Mouse (Mus musculus) common myeloid progenitor, adult 5-6 weeks (primary cell): ENCODE results near the gene Zscan2. TPM values are rescaled to one million over a fixed set of nuclear protein-coding genes. Genes with fewer than 3 reads are reported as not detected.

Source experiments
- ATAC-seq: replicated peaks from 2 replicates; pipeline ENCODE4 v1.8.0; 2016; ENCODE audit warnings: low read depth, mild to moderate bottlenecking, moderate TSS enrichment, inconsistent platforms; ENCODE audit not compliant: poor library complexity, severe bottlenecking
- total RNA-seq: library from RNA; stranded (forward); fragments of 200-1000, 187-1606 nt; gene quantifications from 2 replicates; pipeline ENCODE4 v1.2.3, GENCODE M21; 2017

Zscan2 gene
- total RNA-seq, 1 experiment from 2014 or later = 14.2 TPM

DNA sequence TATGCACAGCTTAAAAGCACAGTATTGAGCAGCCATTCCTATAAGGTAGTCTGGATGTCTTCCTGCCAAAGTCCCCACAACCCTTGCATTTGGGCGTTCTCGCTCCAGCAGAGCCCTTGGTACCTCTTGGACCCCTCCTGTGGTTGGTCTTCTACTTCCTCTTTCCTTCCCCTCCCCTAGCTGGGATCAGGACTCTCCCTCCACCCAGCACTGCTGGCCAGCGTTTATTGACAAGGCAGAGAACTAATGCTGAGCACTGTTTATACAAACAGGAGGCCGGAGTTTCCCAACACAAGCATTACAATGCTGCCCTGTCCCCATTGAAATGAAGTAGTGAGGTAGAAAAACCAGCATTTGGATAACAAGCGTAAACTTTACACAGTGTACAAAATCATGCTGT, 12.3 kb downstream of the Zscan2 start:
- ATAC-seq = peak; percentile 83

DNA sequence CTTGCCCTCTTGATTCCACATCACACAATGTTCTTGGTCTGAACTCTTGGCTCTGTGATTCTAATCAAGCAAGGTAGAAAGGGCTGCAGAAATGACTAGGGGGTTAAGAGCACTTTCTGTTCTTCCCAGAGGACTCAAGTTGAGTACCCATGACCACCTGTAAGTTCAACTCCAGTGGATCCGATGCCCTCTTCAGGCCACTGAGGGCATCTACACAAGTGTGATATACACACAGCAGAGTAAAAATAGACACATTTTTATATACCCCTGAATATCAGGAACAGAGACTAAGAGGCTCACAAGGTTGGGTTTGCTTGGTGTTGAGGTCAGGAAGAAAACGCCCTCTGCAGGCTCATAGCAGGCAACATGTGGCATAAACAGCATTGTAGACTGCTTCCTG, 12.9 kb downstream of the Zscan2 start:
- ATAC-seq = no peak

DNA sequence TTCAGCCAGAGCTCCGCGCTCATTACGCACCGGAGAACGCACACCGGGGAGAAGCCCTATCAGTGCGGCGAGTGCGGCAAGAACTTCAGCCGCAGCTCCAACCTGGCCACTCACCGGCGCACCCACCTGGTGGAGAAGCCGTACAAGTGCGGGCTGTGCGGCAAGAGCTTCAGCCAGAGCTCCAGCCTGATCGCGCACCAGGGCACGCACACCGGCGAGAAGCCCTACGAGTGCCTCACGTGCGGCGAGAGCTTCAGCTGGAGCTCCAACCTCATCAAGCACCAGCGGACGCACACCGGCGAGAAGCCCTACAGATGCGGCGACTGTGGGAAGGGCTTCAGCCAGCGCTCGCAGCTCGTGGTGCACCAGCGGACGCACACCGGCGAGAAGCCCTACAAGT, 15.0 kb downstream of the Zscan2 start:
- no peak for ATAC-seq

DNA sequence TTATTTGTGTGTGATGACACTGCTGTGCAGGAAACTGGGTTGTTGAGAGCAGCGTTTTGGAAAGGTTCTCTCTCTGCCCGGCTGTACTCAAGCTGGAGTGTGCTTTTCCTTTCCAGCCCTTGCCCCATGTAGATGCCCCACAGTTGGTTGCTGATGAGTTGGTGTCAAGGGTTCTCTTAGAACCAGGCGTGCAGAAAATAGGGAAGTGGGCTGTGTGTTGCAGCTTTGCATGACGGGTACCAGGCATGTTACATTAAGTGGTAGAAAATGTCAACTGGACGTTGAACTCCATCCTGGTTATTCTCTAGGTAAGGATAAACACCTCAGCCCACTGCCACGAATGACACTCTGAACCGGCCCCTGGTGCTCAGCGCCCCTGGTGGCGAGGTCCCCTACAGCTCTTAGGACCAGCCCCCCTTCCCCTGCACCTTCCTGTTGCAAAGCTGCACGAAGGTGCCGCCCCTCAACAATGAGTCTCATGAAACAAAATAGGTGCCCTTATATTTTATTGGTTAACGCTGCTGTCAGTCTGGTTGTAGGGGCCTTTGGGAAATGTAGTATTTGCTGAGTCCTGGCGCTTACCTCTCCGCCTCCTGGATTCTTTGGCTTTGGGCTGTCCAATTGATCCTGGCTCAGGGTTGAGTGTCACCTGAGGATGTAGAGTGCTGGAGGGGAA, 22.2 kb downstream of the Zscan2 start:
- peak; percentile 97 for ATAC-seq

DNA sequence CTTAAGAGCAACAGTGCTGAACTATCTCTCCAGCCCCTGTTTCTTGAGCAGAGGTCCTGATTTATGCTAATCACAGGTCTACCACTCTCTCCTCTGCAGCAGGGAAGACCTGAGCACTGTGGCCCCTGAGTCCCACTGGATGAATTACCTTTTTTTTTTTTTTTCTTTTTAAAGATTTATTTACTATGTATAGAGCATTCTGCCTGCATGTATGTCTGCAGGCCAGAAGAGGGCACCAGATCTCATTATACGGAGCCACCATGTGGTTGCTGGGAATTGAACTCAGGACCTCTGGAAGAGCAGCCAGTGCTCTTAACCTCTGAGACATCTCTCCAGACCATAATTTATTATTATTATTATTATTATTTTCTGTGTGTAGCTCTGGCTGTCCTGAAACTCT, 24.9 kb downstream of the Zscan2 start:
- ATAC-seq = no peak

DNA sequence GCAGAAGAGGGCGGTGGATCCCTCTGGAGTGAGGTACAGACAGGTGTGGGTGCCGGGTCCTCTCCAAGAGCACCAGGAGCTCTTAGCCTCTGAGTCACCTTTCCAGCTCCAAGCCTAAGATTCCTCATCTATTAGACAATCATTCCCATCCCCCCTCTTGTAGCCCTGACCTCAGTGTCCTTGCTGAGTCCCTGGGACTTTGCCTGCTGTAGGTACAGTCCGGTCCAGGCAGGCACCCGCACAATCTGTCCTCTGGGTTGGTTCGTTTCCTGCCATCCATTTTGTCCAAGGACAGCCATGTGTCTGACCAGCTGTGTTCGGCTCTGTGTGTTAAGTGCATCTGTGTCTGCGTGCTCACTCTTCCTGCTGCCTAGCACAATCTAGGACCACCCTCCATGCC, 27.9 kb downstream of the Zscan2 start:
- ATAC-seq = no peak

DNA sequence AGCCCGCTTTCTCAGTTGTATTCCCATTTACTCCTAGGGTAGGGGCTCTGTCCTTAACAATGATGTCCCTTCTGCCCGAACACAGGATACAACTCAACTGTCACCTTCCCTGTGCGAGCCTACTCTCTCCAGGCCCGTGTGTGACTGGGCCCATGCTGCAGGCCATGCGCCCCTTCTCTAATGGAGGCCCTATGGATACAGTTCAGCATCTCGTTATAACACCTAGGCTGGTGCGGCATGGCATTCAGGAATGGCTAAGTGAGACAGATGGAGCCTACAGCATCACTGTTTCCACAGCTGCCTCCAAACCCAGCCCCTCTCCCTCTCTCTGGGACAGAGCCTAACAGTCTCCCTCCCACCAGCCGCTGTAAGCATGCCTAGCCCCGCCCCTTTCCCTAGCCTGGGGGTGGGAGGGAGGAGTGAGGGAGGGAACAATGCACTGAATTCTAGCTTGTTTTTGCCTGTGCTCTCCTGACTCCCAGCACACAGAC, 28.3 kb downstream of the Zscan2 start:
- peak; percentile 64 for ATAC-seq

DNA sequence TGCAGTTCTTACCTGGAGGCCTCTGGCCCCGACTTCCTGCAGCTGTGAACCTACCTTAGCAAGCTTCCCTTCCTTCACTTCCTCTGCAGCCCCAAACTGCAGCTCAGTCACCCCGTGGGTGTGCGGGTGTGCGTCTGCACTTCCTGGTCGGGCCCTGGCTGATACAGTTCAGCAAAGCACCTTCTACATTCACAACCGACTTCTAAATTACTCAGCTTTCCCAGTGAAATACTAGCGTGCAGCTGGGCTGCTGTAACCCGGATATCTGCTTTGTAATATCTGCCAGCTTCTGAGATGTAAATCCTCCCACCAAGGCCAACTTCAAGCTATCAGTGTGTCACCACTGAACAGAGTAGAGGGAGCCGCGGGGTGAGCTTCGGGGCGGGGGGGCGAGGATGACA, 29.1 kb downstream of the Zscan2 start:
- ATAC-seq = peak; percentile 46

DNA sequence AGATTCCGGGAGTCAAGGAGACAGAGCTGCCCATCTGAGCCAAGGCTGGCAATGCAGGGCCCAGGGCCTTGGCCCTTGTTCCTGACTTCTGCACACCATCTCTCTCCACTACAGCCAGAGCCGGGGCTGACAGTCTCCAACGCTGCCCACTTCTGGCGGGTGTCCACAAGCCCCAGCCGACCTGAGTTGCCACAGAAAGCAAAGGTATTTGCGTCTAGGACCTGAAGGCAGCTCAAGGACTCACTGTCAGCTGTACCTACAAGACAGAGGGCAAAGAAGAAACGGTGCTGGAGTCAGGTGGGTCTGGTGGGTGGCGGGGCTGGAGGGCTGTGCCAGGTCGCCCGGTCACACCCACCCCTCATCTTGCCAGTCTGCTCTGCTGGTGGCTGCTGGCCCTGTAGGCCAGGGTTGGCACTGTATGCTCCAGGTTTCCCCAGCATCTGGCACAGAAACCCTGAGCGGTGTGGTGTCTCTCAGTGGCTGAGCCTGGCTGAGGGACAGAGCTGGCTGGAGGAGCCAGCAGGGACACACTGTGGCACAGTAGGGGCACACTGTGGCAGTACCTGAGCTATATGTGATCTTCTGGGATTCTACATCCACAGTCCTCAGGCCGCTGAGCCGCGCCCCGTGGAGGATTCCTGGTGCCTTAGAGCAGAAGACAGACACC, 32.5 kb downstream of the Zscan2 start:
- ATAC-seq = no peak

DNA sequence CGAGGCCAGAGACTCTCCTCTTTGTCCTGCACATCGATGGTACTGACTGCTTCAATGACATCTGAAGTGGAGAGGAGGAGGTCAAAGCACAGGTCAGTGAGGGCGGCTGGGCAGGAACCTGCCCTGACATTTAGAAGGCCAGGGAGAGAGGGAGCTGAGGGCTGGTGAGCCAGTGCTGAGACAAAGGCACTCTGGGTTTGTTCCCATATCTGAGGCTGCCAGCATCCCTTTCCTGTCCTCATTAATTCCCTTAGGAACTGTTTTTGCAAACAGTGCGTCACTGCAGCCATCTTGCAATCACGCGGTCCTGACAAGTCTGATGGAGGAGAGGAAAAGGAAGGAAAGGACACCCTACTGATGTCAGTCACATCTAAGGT, 33.0 kb downstream of the Zscan2 start:
- no peak for ATAC-seq

DNA sequence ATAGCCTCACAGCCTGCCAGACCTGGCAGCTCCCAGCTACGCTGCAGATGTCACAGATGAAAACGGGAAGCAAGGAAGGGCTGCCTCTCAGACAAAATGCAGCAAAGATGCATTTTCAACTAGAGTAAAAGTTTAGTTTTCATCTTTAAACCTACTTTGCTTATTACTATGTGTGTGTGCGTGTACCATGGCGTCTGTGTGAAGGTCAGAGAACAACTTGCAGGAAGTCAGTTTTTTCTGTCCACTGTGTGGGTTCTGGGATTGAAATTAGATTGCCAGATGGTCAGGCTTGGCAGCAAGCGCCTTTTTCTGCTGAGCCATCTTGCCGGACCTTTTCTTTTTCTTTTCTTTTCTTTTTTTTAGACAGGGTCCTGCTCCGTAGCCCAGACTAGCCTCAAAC, 33.5 kb downstream of the Zscan2 start:
- no peak for ATAC-seq

DNA sequence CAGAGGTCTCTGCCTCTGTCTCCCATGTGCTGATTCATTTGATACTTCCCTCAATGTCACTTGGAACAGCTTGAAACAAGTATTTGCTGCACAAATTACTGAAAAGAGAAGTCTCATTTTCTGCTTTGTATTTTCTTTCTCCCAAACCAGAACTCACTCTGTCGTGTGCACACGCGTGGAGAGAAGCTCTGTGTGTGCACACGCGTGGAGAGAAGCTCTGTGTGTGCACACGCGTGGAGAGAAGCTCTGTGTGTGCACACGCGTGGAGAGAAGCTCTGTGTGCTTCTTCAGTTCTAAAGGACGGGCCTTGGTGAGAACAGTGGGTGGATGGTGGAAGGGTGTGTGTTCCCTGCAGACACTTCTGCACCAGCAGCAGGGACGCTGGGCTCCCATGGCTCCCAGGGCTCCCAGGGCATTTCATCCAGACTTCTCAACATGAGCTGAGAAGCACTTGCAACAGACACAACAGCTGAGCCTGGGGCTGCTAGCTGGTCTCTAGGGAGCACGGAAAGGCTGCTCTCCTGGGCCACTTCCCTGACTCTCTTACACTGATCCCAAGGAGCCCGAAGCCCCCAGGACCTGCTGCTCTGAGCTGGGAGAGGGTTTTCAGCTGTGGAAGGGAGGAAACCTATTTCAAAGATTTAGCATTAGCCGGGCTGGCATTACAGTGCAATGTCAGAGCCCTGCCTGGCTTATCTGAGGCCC, 34.2 kb downstream of the Zscan2 start:
- no peak for ATAC-seq

DNA sequence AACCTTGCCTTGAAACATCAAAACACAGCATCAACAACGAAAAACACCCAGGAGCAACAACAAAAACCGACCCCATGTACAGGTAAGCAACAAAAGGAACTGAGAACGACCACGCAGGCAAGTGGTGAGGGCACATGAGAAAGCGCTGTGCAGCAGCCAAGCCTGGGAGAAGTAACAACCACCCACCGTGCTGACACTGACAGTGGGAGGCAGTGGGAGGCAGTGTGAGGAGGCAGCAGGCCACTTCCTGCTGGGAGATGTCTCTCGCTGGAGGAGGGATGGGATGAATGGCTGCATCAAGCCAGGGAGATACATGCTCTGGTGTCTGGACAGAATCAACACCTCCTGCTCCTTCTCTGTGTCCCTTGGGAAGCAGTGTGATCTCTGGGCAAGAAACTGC, 36.4 kb downstream of the Zscan2 start:
- ATAC-seq = no peak

DNA sequence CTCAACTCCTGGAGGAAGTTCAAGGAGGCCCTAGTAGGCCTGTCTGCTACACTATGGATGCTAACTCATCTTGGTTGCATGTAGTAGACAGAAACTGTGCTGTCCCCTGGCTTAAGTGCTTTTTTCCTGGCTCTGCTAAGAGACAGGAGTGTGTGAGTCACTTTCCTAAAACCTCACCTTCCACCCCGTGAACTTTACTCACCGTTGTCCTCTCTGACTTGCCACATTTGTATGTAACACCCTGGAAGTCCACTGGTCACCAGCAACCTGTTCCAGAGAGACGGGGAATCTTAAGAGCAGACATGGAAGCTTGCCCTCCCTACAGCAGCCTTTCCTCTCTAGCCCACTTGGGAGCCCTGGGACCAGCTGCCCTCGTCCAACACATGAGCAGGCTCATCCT, 37.0 kb downstream of the Zscan2 start:
- no peak for ATAC-seq

DNA sequence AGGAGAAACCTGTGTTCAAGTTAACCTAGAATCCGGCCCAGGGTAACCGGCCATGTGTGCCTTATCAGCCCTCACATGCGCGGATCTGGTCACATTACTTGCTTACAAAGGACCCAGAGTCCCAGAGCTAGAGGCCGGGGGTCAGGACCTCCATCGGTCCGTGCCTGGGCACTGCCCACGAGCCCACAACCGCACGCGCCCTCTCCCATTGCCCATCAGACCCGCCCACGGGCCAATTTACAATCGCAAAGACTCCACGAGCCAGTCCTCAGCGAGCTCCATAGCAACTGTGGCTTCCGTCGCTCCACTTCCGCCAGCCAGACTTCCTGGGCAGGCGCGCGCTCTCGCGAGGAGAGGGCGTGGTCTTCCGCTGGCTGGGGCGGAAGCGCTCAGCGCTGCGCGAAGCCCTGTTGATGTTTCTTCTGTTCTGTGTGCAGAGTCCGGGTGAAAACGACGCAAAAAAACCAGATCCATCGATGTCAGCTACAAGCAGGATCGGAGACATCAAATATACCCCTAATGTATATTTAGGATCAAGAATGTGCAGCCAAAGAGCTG, 40.3 kb downstream of the Zscan2 start, which contains the start of gene Wdr73:
Gene Wdr73, minus strand, starts transcription at position 326 of the 558 bp plus-strand sequence.
- peak; percentile 96 for ATAC-seq

DNA sequence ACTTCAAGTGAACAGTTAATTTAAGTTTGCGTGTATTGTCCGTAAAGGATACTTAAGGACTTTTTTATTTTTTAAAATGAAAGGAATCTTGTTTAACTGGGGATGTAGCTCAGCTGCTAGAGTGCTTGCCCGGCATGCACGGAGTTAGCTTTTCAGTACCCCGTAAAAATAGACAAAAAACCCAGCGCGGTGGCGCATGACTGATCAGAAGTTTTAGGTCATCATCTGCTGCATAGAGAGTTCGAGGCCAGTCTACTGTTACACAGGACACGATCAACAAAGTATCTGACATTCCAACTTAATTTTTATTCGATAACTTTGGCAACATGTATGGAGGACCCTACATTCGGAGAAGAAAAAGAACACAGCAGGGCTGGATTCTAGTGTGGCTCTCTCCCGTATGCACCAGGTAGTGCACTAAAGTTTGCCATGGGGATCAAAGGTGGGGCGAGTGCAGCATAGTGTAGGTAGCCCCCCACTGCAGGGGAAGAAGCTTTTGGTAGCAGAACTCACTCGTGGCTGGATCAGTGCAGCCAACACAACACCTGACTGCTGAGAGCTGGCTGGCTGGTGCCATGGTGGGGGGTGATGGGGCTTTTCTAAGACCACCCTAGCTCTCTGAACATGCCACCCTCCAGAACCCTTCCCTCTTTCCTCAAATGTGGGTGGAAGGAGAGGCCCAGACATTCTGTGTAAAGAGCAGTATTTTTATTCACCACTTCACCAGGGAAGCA, 41.0 kb downstream of the Zscan2 start:
- no peak for ATAC-seq

DNA sequence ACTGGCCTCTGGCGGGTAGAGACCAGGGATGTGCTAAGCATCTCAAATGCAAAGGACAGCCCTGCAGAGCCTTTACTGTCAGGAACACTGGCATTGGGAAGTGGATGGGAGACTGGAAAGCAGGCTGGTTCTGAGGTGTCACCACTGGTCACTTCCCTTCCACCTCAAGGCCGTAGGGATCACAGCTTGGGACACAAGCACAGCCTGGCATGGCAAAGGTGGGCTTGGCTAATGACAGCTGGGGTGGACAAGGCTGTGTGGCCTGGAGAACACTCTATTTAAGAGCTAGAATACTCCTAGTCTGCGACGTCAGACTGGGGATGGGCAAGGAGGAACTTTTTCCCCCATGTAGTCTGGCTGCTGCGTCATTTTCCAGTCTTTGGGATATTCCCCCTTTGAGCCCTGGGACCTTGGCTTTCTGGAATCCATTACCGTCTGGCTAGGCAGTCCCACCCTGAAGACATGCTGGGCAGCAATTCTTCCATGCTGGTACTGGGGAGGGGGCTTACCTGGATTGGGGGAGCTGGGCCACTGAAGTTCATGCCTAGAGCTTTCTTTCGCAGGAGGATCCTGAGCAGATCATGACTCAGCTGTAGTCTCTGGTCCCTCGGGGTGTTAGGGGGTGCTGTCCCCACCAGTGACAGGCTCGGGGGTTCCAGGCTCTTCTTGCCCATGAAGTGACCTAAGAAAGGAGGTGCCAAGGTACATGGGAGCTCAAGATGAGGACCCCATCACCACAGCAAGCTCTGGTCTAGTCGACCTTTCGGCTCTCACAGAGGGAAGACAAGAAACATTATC, 43.1 kb downstream of the Zscan2 start:
- ATAC-seq = no peak

DNA sequence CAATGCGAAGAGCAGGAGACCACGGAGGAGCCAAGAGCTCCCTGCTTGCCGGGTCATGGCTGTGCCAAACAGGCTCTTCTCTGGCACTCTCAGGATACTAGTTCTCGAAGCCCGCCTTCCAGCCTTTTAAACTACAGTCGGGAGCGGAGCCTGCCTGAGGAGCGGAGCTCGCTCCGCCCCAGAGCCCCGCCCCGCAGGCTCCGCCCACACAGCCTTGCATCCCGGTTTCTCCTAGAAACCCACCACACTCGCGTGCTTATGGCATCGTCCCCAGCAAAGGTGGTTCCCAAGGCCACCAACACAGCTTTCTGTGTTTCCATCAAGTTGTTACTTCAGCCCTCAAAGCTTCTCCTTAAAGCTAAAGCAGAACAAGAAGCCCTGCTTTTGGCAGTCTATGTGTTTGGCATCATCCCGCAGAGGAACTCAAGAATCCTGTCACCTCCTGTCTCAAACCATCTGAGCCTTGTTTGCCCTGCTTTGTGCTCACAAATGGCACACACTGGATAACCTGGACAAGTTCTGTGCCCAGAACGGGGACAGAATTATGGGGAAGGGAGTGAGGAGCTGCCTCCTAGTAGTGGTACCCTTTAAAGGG, 44.3 kb downstream of the Zscan2 start, which contains the start of gene Nmb:
Gene Nmb, minus strand, starts transcription at position 156 of the 595 bp plus-strand sequence.
- peak; percentile 34 for ATAC-seq

DNA sequence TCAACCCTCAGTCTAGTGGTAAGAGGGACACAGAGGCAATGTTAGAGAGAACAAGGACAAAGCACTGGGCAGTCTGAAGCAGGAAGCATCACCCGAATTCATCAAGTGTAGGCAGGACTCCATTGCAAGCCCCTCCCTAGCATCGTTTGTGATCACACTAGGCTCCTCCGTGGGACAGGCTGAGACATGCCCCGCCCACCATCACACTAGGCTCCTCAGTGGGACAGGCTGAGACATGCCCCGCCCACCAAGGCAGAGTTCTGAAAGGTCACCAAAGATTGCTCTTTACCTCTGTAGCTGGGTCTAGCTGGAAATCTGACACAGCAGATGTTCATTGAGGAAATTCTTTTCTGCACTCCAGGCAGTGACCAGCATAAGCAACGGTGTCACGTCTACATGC, 50.3 kb downstream of the Zscan2 start:
- ATAC-seq = no peak
